8 mouse cellular contexts compared by ENCODE assay signal in the genomic region with DNA sequence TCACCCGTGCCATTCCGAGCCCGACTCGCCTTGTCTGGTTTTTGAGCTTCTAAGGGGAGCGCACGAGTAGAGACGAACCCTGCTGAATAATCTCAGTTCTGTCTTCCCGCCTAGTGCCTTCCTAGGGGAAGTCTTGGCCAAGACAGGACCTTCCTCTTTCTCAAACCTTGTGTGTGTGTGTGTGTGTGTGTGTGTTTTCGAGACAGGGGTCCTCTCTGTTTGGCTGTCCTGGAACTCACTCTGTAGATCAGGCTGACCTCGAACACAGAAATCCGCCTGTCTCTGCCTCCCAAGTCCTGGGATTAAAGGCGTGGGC. TPM values are rescaled to one million over a fixed set of nuclear protein-coding genes. Genes with fewer than 3 reads are reported as not detected.
DNase-seq lines count a peak whose midpoint lies in the region; ATAC-seq and TF ChIP-seq lines count a peak whose summit lies in the region.

No protein-coding gene starts in this region.

- TF ChIP-seq POLR2A in myocyte (IDR thresholded peaks at IDR 0.05; ENCODE audit: insufficient read length, low read depth): no peak

- 0 out of 2 replicates have a peak, but pooled peaks cover 14% of the 10 kb centered on the region for H3K4me1 ChIP-seq in embryonic facial prominence, embryonic 12.5 days
- H3K4me1 ChIP-seq in intestine, postnatal 0 days (replicated peaks; ENCODE audit: control insufficient read depth, insufficient read depth, low read length): no peaks in the 10 kb centered on the region

- 4% methylated on average over 12 of the region's 12 CpGs for WGBS in embryonic facial prominence, embryonic 12.5 days
- WGBS in intestine, postnatal 0 days: 2% methylated on average over 12 of the region's 12 CpGs

- H3K9me3 ChIP-seq in embryonic facial prominence, embryonic 12.5 days: no peaks in the 10 kb centered on the region
- H3K9me3 ChIP-seq in intestine, postnatal 0 days (ENCODE audit: control insufficient read depth): no peaks in the 10 kb centered on the region

- H3K79me2 ChIP-seq in myocyte (ENCODE audit: control insufficient read depth, insufficient read depth): peaks cover 43% of the 10 kb centered on the region

- 0 out of 2 replicates have a peak, but pooled peaks have one; percentile 5 for ATAC-seq in embryonic facial prominence, embryonic 12.5 days (ENCODE audit: insufficient number of reproducible peaks, insufficient read depth, low FRiP score, low TSS enrichment)
- no peak for ATAC-seq in intestine, postnatal 0 days

- H3K27ac ChIP-seq in layer of hippocampus, adult 2 months: peak overlapping the region; percentile 94
- H3K27ac ChIP-seq in embryonic facial prominence, embryonic 12.5 days: peak overlapping the region; percentile 20; the same call in 1 of the 2 replicates
- H3K27ac ChIP-seq in intestine, postnatal 0 days (ENCODE audit: low read depth, low read length): 0 out of 2 replicates have a peak overlapping the region, but pooled peaks have one; percentile 41

- no peaks in the 10 kb centered on the region for H3K27me3 ChIP-seq in embryonic facial prominence, embryonic 12.5 days
- no peaks in the 10 kb centered on the region for H3K27me3 ChIP-seq in intestine, postnatal 0 days (replicated peaks; ENCODE audit: control insufficient read depth, insufficient read depth, low read length)
- no peaks in the 10 kb centered on the region for H3K27me3 ChIP-seq in myocyte (ENCODE audit: control insufficient read depth, insufficient read depth, insufficient read length)

- H3K36me3 ChIP-seq in embryonic facial prominence, embryonic 12.5 days: peaks cover 2% of the 10 kb centered on the region; the same call in 1 of the 2 replicates
- H3K36me3 ChIP-seq in intestine, postnatal 0 days (ENCODE audit: control insufficient read depth, insufficient read depth): peaks cover 2% of the 10 kb centered on the region; the same call in 1 of the 2 replicates
- no peaks in the 10 kb centered on the region for H3K36me3 ChIP-seq in myocyte (ENCODE audit: control insufficient read depth, insufficient read depth)

- H3ac ChIP-seq in myocyte (ENCODE audit: control insufficient read depth, insufficient read length): peak overlapping the region; percentile 21

- peak overlapping the region; percentile 79 for H3K9ac ChIP-seq in embryonic facial prominence, embryonic 12.5 days
- peak overlapping the region; percentile 74 for H3K9ac ChIP-seq in intestine, postnatal 0 days (ENCODE audit: low read depth, low read length)

- no peak for DNase-seq in layer of hippocampus, adult 2 months (ENCODE audit: low spot score in 2 of 2)
- no peak for DNase-seq in layer of hippocampus, adult 8-10 months (ENCODE audit: low spot score in 2 of 2)
- DNase-seq in layer of hippocampus, postnatal 36 days: no peak
- DNase-seq in layer of hippocampus, adult 9-10 months (ENCODE audit: low spot score): no peak
- no peak for DNase-seq in kidney, adult 8-10 months

- peak overlapping the region; percentile 88 for H3K4me2 ChIP-seq in embryonic facial prominence, embryonic 12.5 days (replicated peaks)
- peak overlapping the region; percentile 81 for H3K4me2 ChIP-seq in intestine, postnatal 0 days (replicated peaks; ENCODE audit: low read depth)
- peak overlapping the region; percentile 84 for H3K4me2 ChIP-seq in myocyte (ENCODE audit: low read depth)

- peak overlapping the region; percentile 98 for H3K4me3 ChIP-seq in layer of hippocampus, adult 2 months
- H3K4me3 ChIP-seq in embryonic facial prominence, embryonic 12.5 days: peak overlapping the region; percentile 90
- peak overlapping the region; percentile 99 for H3K4me3 ChIP-seq in intestine, postnatal 0 days (ENCODE audit: low read depth, low read length)
- H3K4me3 ChIP-seq in myocyte: peak overlapping the region; percentile 98

- no peak for TF ChIP-seq CTCF in layer of hippocampus, adult 2 months (conservative IDR thresholded peaks at IDR 0.05)
- no peak for TF ChIP-seq CTCF in intestine, postnatal 0 days (IDR thresholded peaks at IDR 0.05; ENCODE audit: low read depth)

TF ChIP-seq in myocyte, 11 proteins besides CTCF, POLR2A, EP300 and RAD21:
- no peak for TF ChIP-seq USF1 (IDR thresholded peaks at IDR 0.05; ENCODE audit: low read depth)

RNA-seq across cellular contexts. Expression of a gene that starts 7.8 kb away (rescaled TPM):
- total RNA-seq in layer of hippocampus, adult 2 months (2021): 10 to 100 TPM; 43.0 to 48.7 TPM
- total RNA-seq in layer of hippocampus, adult 8-10 months (2022): 10 to 100 TPM; 54.4 to 63.1 (median 58.9) TPM
- 21.0 and 22.6 TPM in 2 replicates for polyA plus RNA-seq in embryonic facial prominence, embryonic 12.5 days (2016; fragmentation: Nextera tagmentation; extraction: Ambion mirVana)
- polyA plus RNA-seq in intestine, postnatal 0 days (2015; fragmentation: Nextera tagmentation; extraction: Ambion mirVana): 19.5 and 24.9 TPM in 2 replicates
- 43.8 TPM for polyA plus RNA-seq in myocyte (2012; fragmentation: generic; extraction: Trizol)
- total RNA-seq in layer of hippocampus, postnatal 36 days (2021): 10 to 100 TPM; 36.6 to 49.5 TPM

RNA-seq across cellular contexts. Expression of a gene that starts 25.2 kb away (rescaled TPM):
- 10 to 100 TPM; 65.4 to 67.3 TPM for total RNA-seq in layer of hippocampus, adult 2 months (2021)
- 10 to 100 TPM; 65.4 to 69.0 (median 67.5) TPM for total RNA-seq in layer of hippocampus, adult 8-10 months (2022)
- polyA plus RNA-seq in embryonic facial prominence, embryonic 12.5 days (2016; fragmentation: Nextera tagmentation; extraction: Ambion mirVana): 18.2 and 21.7 TPM in 2 replicates
- 105 and 118 TPM in 2 replicates for polyA plus RNA-seq in intestine, postnatal 0 days (2015; fragmentation: Nextera tagmentation; extraction: Ambion mirVana)
- polyA plus RNA-seq in myocyte (2012; fragmentation: generic; extraction: Trizol): 26.8 TPM
- 10 to 100 TPM; 69.6 to 70.5 TPM for total RNA-seq in layer of hippocampus, postnatal 36 days (2021)

RNA-seq across cellular contexts. Expression of a gene that starts 39.4 kb away (rescaled TPM):
- total RNA-seq in layer of hippocampus, adult 2 months (2021): 10 to 100 TPM; 47.7 to 48.6 TPM
- 10 to 100 TPM; 39.3 to 53.1 (median 51.4) TPM for total RNA-seq in layer of hippocampus, adult 8-10 months (2022)
- 48.6 and 54.6 TPM in 2 replicates for polyA plus RNA-seq in embryonic facial prominence, embryonic 12.5 days (2016; fragmentation: Nextera tagmentation; extraction: Ambion mirVana)
- 23.5 and 26.6 TPM in 2 replicates for polyA plus RNA-seq in intestine, postnatal 0 days (2015; fragmentation: Nextera tagmentation; extraction: Ambion mirVana)
- polyA plus RNA-seq in myocyte (2012; fragmentation: generic; extraction: Trizol): 46.6 TPM
- total RNA-seq in layer of hippocampus, postnatal 36 days (2021): 10 to 100 TPM; 39.9 to 46.6 TPM

RNA-seq across cellular contexts. Expression of a gene that starts 40.4 kb away (rescaled TPM):
- 10 to 100 TPM; 25.8 to 26.5 TPM for total RNA-seq in layer of hippocampus, adult 2 months (2021)
- 10 to 100 TPM; 24.7 to 31.2 (median 28.6) TPM for total RNA-seq in layer of hippocampus, adult 8-10 months (2022)
- polyA plus RNA-seq in embryonic facial prominence, embryonic 12.5 days (2016; fragmentation: Nextera tagmentation; extraction: Ambion mirVana): 31.8 and 36.7 TPM in 2 replicates
- polyA plus RNA-seq in intestine, postnatal 0 days (2015; fragmentation: Nextera tagmentation; extraction: Ambion mirVana): 27.7 and 28.3 TPM in 2 replicates
- polyA plus RNA-seq in myocyte (2012; fragmentation: generic; extraction: Trizol): 24.4 TPM
- total RNA-seq in layer of hippocampus, postnatal 36 days (2021): 10 to 100 TPM; 23.3 to 28.9 TPM

RNA-seq across cellular contexts. Expression of a gene that starts 41.3 kb away (rescaled TPM):
- 1 to 10 TPM; 7.9 to 10.0 TPM for total RNA-seq in layer of hippocampus, adult 2 months (2021)
- total RNA-seq in layer of hippocampus, adult 8-10 months (2022): 10 to 100 TPM; 12.7 to 15.2 (median 13.8) TPM
- 16.4 and 17.5 TPM in 2 replicates for polyA plus RNA-seq in embryonic facial prominence, embryonic 12.5 days (2016; fragmentation: Nextera tagmentation; extraction: Ambion mirVana)
- 9.5 and 10.6 TPM in 2 replicates for polyA plus RNA-seq in intestine, postnatal 0 days (2015; fragmentation: Nextera tagmentation; extraction: Ambion mirVana)
- polyA plus RNA-seq in myocyte (2012; fragmentation: generic; extraction: Trizol): 10.8 TPM
- 1 to 10 TPM; 6.6 to 7.7 TPM for total RNA-seq in layer of hippocampus, postnatal 36 days (2021)

Comparison
In these comparisons a context has a peak if more than half of its experiments do, and no peak if none do; other contexts are left out.
1. H3K27ac ChIP-seq: peak in every context shown above with its lines; median percentile 94 in layer of hippocampus, adult 2 months; 41 in intestine, postnatal 0 days; 20 in embryonic facial prominence, embryonic 12.5 days.